10 mouse cellular contexts compared by ENCODE assay signal in genomic region chr16:25426261-25426660, GRCm38 (mm10).
DNase-seq lines count a peak whose midpoint lies in the region; ATAC-seq and TF ChIP-seq lines count a peak whose summit lies in the region.
"Had no signal": no experiment of that assay in that cellular context is flagged by ENCODE, and none has a peak within 500 bp of the region (broad histone marks: within the 10 kb centered on the region; RNA-seq: fewer than 3 reads in every experiment).

No protein-coding gene starts in this region.

- no peaks in the 10 kb centered on the region for H3K9me3 ChIP-seq in liver, postnatal 0 days (ENCODE audit: low read length)
- no peaks in the 10 kb centered on the region for H3K9me3 ChIP-seq in forebrain, embryonic 11.5 days (ENCODE audit: control insufficient read depth, low read length)
- H3K9me3 ChIP-seq: embryonic facial prominence, embryonic 13.5 days; liver, embryonic 13.5 days had no signal

- CTCF ChIA-PET in Patski (lab: Charles Lee): interaction anchor here (0.9 to 2.4 kb wide), 4 partner anchors 15 to 102 kb away, joined by 3 to 8 read pairs (median 4); no protein-coding TSS in a partner anchor

- H3K27me3 ChIP-seq in Patski: no peaks in the 10 kb centered on the region
- H3K27me3 ChIP-seq in liver, postnatal 0 days (ENCODE audit: insufficient read depth, low read length): no peaks in the 10 kb centered on the region
- H3K27me3 ChIP-seq in splenic B cell, adult 2 months (ENCODE audit: control insufficient read depth, insufficient read depth, low read length, poor library complexity, severe bottlenecking): no peaks in the 10 kb centered on the region
- H3K27me3 ChIP-seq in forebrain, embryonic 11.5 days (ENCODE audit: control insufficient read depth, insufficient read depth, low read length): no peaks in the 10 kb centered on the region
- H3K27me3 ChIP-seq: embryonic facial prominence, embryonic 13.5 days; liver, embryonic 13.5 days had no signal

- H3K36me3 ChIP-seq in liver, postnatal 0 days (replicated peaks; ENCODE audit: insufficient read depth, low read length): no peaks in the 10 kb centered on the region
- no peaks in the 10 kb centered on the region for H3K36me3 ChIP-seq in splenic B cell, adult 2 months (ENCODE audit: control insufficient read depth, insufficient read depth, low read length, poor library complexity, severe bottlenecking)
- H3K36me3 ChIP-seq in forebrain, embryonic 11.5 days (ENCODE audit: control insufficient read depth, insufficient read depth, low read length): no peaks in the 10 kb centered on the region
- H3K36me3 ChIP-seq: embryonic facial prominence, embryonic 13.5 days; liver, embryonic 13.5 days had no signal

- intact Hi-C loops in left cerebral cortex, adult 2 months (cut with DNase I): no loop called here

- H3K27ac ChIP-seq in liver, postnatal 0 days (ENCODE audit: low read depth): peak overlapping the region; percentile 61
- no peak overlapping the region for H3K27ac ChIP-seq in forebrain, embryonic 11.5 days (ENCODE audit: low read depth, low read length)
- H3K27ac ChIP-seq in left cerebral cortex, adult 2 months: no peak overlapping the region
- H3K27ac ChIP-seq: embryonic facial prominence, embryonic 13.5 days; liver, embryonic 13.5 days had no signal

- H3K9ac ChIP-seq in liver, postnatal 0 days (replicated peaks): no peak overlapping the region
- H3K9ac ChIP-seq in forebrain, embryonic 11.5 days (ENCODE audit: low read length): no peak overlapping the region
- H3K9ac ChIP-seq: embryonic facial prominence, embryonic 13.5 days; liver, embryonic 13.5 days had no signal

- POLR2A ChIA-PET in Patski (lab: Charles Lee): no interaction called here

- no peak for TF ChIP-seq EP300 in liver, postnatal 0 days (IDR thresholded peaks at IDR 0.05; ENCODE audit: low read depth)

- in situ Hi-C loops in Patski (cut with MboI; ENCODE audit: low pct_unique_long_range_greater_than_20kb): no loop called here

- peak; percentile 78 for ATAC-seq in Patski
- peak; percentile 23; the same call in 1 of the 2 replicates for ATAC-seq in liver, postnatal 0 days
- no peak for ATAC-seq in forebrain, embryonic 11.5 days (replicated peaks; ENCODE audit: low FRiP score)

- 17% methylated on average over 3 of the region's 3 CpGs for WGBS in liver, postnatal 0 days (ENCODE audit: insufficient replicate concordance)
- 66% methylated on average over 3 of the region's 3 CpGs for WGBS in forebrain, embryonic 11.5 days

- no peak overlapping the region for H3K4me3 ChIP-seq in liver, postnatal 0 days (ENCODE audit: low read depth, low read length)
- no peak overlapping the region for H3K4me3 ChIP-seq in forebrain, embryonic 11.5 days (ENCODE audit: low read depth, low read length)
- H3K4me3 ChIP-seq in left cerebral cortex, adult 2 months: no peak overlapping the region
- H3K4me3 ChIP-seq: embryonic facial prominence, embryonic 13.5 days; liver, embryonic 13.5 days had no signal

- peak overlapping the region; percentile 11; the same call in 1 of the 2 replicates for H3K4me2 ChIP-seq in liver, postnatal 0 days (ENCODE audit: low read depth, low read length)
- no peak overlapping the region for H3K4me2 ChIP-seq in forebrain, embryonic 11.5 days (ENCODE audit: low read depth, low read length, severe bottlenecking)
- H3K4me2 ChIP-seq: embryonic facial prominence, embryonic 13.5 days; liver, embryonic 13.5 days had no signal

- no peak for TF ChIP-seq CTCF in Patski (IDR thresholded peaks at IDR 0.05)
- TF ChIP-seq CTCF in liver, postnatal 0 days (IDR thresholded peaks at IDR 0.05; ENCODE audit: low read depth): no peak
- TF ChIP-seq CTCF in left cerebral cortex, adult 2 months (IDR thresholded peaks at IDR 0.05): no peak

- DNase-seq in cerebellum, postnatal 10 days: peak; percentile 33 to 37
- no peak for DNase-seq in cerebellum, adult 11-12 months
- peak; percentile 95 for DNase-seq in Patski (ENCODE audit: low read depth, low spot score)
- peak; percentile 61 for DNase-seq in liver, postnatal 0 days
- DNase-seq in splenic B cell, adult 2 months (ENCODE audit: low read depth, low spot score): peak; percentile 79
- no peak for DNase-seq in forebrain, embryonic 11.5 days (ENCODE audit: low spot score)
- DNase-seq in layer of hippocampus, postnatal 25 days (ENCODE audit: extremely low spot score in 1 of 2, low spot score in 1 of 2): no peak
- no peak for DNase-seq in left cerebral cortex, adult 2 months (ENCODE audit: extremely low spot score in 1 of 2, low spot score in 2 of 2)
- DNase-seq: liver, embryonic 13.5 days had no signal

- peaks cover 2% of the 10 kb centered on the region; the same call in 1 of the 2 replicates for H3K4me1 ChIP-seq in liver, postnatal 0 days (ENCODE audit: insufficient read depth)
- H3K4me1 ChIP-seq in forebrain, embryonic 11.5 days (replicated peaks; ENCODE audit: control insufficient read depth, insufficient read depth, low read length): no peaks in the 10 kb centered on the region
- H3K4me1 ChIP-seq: liver, embryonic 13.5 days had no signal

Comparison
In these comparisons a context has a peak if more than half of its experiments do, and no peak if none do; other contexts are left out.
1. DNase-seq: peak in cerebellum, postnatal 10 days (2 of 2), Patski (single experiment), liver, postnatal 0 days (single experiment) and splenic B cell, adult 2 months (single experiment); none in cerebellum, adult 11-12 months (single experiment), forebrain, embryonic 11.5 days (single experiment), layer of hippocampus, postnatal 25 days (0 of 2) and left cerebral cortex, adult 2 months (0 of 2).